Mouse (Mus musculus): ENCODE measurements around the gene Uck1. TPM values are rescaled to one million over a fixed set of nuclear protein-coding genes. Genes with fewer than 3 reads are reported as not detected.

The Uck1 gene
- total and polyA plus RNA-seq, 3 experiments: 60.6 to 73.7 TPM; not detected in 1

DNA sequence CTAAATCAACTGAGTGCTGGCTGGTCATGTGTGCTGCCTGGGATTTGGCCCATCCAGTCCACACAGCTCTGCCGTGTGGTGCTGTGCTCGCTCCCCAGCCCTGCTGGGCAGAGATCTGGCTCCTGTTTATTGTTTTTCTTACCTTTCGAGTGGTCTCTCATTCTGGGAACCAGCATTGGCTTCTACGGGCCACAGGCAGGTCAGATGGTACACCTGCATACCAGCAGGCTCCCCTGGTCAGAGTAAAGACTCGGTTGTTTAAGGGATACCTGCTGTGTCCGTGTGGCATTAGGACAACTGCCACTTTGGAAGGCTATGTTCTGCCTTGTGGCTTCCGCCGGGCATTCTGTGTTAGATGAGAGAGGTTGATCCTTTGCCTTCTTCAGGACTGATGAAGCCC lies 48.3 kb downstream of the Uck1 start:
- Histone ChIP-seq H3K9me3 (replicated peaks; ENCODE audit: insufficient read depth, low read length) (no peaks in the 10 kb centered on the region), H3K4me3 (ENCODE audit: control insufficient read depth in 1 of 2, insufficient read depth in 1 of 2, low read depth in 2 of 2, low read length in 2 of 2) (no peak overlapping the region), H3K9ac (ENCODE audit: control insufficient read depth, low read depth, low read length, poor library complexity, severe bottlenecking) (no peak overlapping the region), H3K4me1 (ENCODE audit: control insufficient read depth in 1 of 2, insufficient read depth in 2 of 2, low read length in 2 of 2) (no peaks in the 10 kb centered on the region), H3K79me2 (ENCODE audit: control insufficient read depth, insufficient read depth, low read length, poor library complexity) (no peaks in the 10 kb centered on the region; the same call in 1 of the 2 replicates), H3K36me3 (ENCODE audit: control insufficient read depth in 1 of 2, insufficient read depth in 2 of 2, low read length in 2 of 2) (peaks cover 0 to 11% of the 10 kb centered on the region in 2 experiments; a peak in 2 of 4 replicates), H3K27me3 (ENCODE audit: control insufficient read depth in 1 of 2, insufficient read depth in 2 of 2, low read length in 2 of 2) (no peaks in the 10 kb centered on the region), H3K27ac (ENCODE audit: control insufficient read depth, low read depth, low read length) (no peak overlapping the region)
- DNase-seq (ENCODE audit: low read depth, low spot score): no peak
- no peak for TF ChIP-seq POLR2AphosphoS2 (IDR thresholded peaks at IDR 0.05; ENCODE audit: low read length)
- no peak for TF ChIP-seq GATA1 (IDR thresholded peaks at IDR 0.05; ENCODE audit: low read depth, low read length)
- TF ChIP-seq CHD2 (IDR thresholded peaks at IDR 0.05; ENCODE audit: low read length): no peak
- TF ChIP-seq ELF1 (IDR thresholded peaks at IDR 0.05; ENCODE audit: low read depth, low read length): no peak
- no peak for TF ChIP-seq GABPA (IDR thresholded peaks at IDR 0.05; ENCODE audit: low read depth, low read length)
- no peak for TF ChIP-seq USF2 (IDR thresholded peaks at IDR 0.05; ENCODE audit: borderline replicate concordance in 1 of 2, insufficient read depth in 1 of 2, low read depth in 1 of 2, low read length in 2 of 2)
- TF ChIP-seq ZMIZ1 (IDR thresholded peaks at IDR 0.05; ENCODE audit: low read depth, low read length): no peak
- no peak for TF ChIP-seq NRF1 (IDR thresholded peaks at IDR 0.05; ENCODE audit: insufficient read depth, low read depth, low read length, poor library complexity, severe bottlenecking)
- no peak for TF ChIP-seq USF1 (IDR thresholded peaks at IDR 0.05; ENCODE audit: low read depth, low read length)
- no peak for TF ChIP-seq ZC3H11A (IDR thresholded peaks at IDR 0.05; ENCODE audit: low read depth, low read length)
- TF ChIP-seq TCF12 (IDR thresholded peaks at IDR 0.05; ENCODE audit: low read depth, low read length): no peak
- TF ChIP-seq TAL1 (IDR thresholded peaks at IDR 0.05; ENCODE audit: low read length): no peak
- TF ChIP-seq MYB (IDR thresholded peaks at IDR 0.05; ENCODE audit: low read depth, low read length): no peak
- no peak for TF ChIP-seq BHLHE40 (IDR thresholded peaks at IDR 0.05; ENCODE audit: borderline replicate concordance, low read depth, low read length)
- no peak for TF ChIP-seq MYC (IDR thresholded peaks at IDR 0.05; ENCODE audit: low read depth, low read length)
- no peak for TF ChIP-seq MAX (IDR thresholded peaks at IDR 0.05; ENCODE audit: low read length)
- TF ChIP-seq POLR2A (IDR thresholded peaks at IDR 0.05; ENCODE audit: control insufficient read depth in 1 of 2, insufficient read depth in 1 of 2, low read depth in 1 of 2, low read length in 2 of 2, poor library complexity in 1 of 2): no peak
- TF ChIP-seq E2F4 (IDR thresholded peaks at IDR 0.05; ENCODE audit: borderline replicate concordance, low read depth, low read length): no peak
- no peak for TF ChIP-seq JUND (IDR thresholded peaks at IDR 0.05; ENCODE audit: low read depth, low read length)

DNA sequence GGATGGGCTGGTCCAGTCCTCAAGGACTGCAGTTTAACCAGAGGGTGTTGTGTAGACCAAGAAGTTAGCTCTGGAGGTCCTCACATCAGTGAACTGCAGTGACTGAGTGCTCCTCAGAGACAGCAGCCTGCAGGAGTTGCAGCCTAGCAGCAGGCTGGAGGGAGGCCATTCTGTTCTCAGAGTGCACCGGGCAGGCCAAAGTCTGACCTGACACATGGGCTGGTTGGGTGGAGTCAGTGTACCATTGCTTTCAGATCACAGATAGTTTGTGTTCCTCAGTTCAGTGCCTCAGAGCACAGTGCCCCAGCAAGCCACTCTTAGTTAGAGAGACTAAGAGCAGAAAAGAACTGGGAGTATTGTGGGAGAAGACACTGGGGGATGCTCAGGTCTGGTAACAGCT lies 52.3 kb downstream of the Uck1 start:
- Histone ChIP-seq H3K79me2 (ENCODE audit: control insufficient read depth, insufficient read depth, low read length, poor library complexity) (no peaks in the 10 kb centered on the region; the same call in 1 of the 2 replicates), H3K4me3 (ENCODE audit: control insufficient read depth in 1 of 2, insufficient read depth in 1 of 2, low read depth in 2 of 2, low read length in 2 of 2) (no peak overlapping the region), H3K4me1 (ENCODE audit: control insufficient read depth in 1 of 2, insufficient read depth in 2 of 2, low read length in 2 of 2) (no peaks in the 10 kb centered on the region), H3K27me3 (ENCODE audit: control insufficient read depth in 1 of 2, insufficient read depth in 2 of 2, low read length in 2 of 2) (no peaks in the 10 kb centered on the region), H3K9me3 (replicated peaks; ENCODE audit: insufficient read depth, low read length) (no peaks in the 10 kb centered on the region), H3K27ac (ENCODE audit: control insufficient read depth, low read depth, low read length) (no peak overlapping the region), H3K36me3 (ENCODE audit: control insufficient read depth in 1 of 2, insufficient read depth in 2 of 2, low read length in 2 of 2) (peaks cover 0 to 14% of the 10 kb centered on the region in 2 experiments; a peak in 2 of 4 replicates), H3K9ac (ENCODE audit: control insufficient read depth, low read depth, low read length, poor library complexity, severe bottlenecking) (no peak overlapping the region)
- no peak for DNase-seq (ENCODE audit: low read depth, low spot score)
- TF ChIP-seq KAT2A (conservative IDR thresholded peaks at IDR 0.05; ENCODE audit: low read depth, low read length): no peak
- TF ChIP-seq BHLHE40 (IDR thresholded peaks at IDR 0.05; ENCODE audit: borderline replicate concordance, low read depth, low read length): no peak
- TF ChIP-seq EP300 (IDR thresholded peaks at IDR 0.05; ENCODE audit: low read depth in 1 of 2, low read length in 2 of 2): no peak
- no peak for TF ChIP-seq TCF12 (IDR thresholded peaks at IDR 0.05; ENCODE audit: low read depth, low read length)
- TF ChIP-seq ELF1 (IDR thresholded peaks at IDR 0.05; ENCODE audit: low read depth, low read length): no peak
- no peak for TF ChIP-seq MAX (IDR thresholded peaks at IDR 0.05; ENCODE audit: low read length)
- TF ChIP-seq TBP (IDR thresholded peaks at IDR 0.05; ENCODE audit: low read depth, low read length): no peak

Other genes with a start within 250 kb of the Uck1 start
- gene Fam78a, start 175.3 kb downstream of the Uck1 start, total RNA-seq (2012; rRNA removed): 10.7 and 16.0 TPM in 2 replicates
- 10 to 100 TPM in 1 of 2 experiments, not detected in 1; 17.4 TPM for gene Fam78a, start 175.3 kb downstream of the Uck1 start, polyA plus RNA-seq (2012; ENCODE audit: insufficient read depth in 1 of 2, insufficient read length in 2 of 2, low read depth in 1 of 2, low replicate concordance in 2 of 2, missing spikeins in 1 of 2)
- gene Plpp7, start 164.6 kb downstream of the Uck1 start, total RNA-seq (2012; rRNA removed): 7.3 and 7.6 TPM in 2 replicates
- gene Plpp7, start 164.6 kb downstream of the Uck1 start, polyA plus RNA-seq (2012; ENCODE audit: insufficient read depth in 1 of 2, insufficient read length in 2 of 2, low read depth in 1 of 2, low replicate concordance in 2 of 2, missing spikeins in 1 of 2): 10 to 100 TPM in 1 of 2 experiments, not detected in 1; 15.1 TPM
- 14.8 and 18.4 TPM in 2 replicates for gene Prrc2b, start 109.1 kb downstream of the Uck1 start, total RNA-seq (2012; rRNA removed)
- 10 to 100 TPM; 42.2 to 42.9 TPM for gene Prrc2b, start 109.1 kb downstream of the Uck1 start, polyA plus RNA-seq (2012; ENCODE audit: insufficient read depth in 1 of 2, insufficient read length in 2 of 2, low read depth in 1 of 2, low replicate concordance in 2 of 2, missing spikeins in 1 of 2)
- gene Pomt1, start 23.6 kb downstream of the Uck1 start, total RNA-seq (2012; rRNA removed): 30.7 and 34.2 TPM in 2 replicates
- 10 to 100 TPM in 1 of 2 experiments, not detected in 1; 42.8 TPM for gene Pomt1, start 23.6 kb downstream of the Uck1 start, polyA plus RNA-seq (2012; ENCODE audit: insufficient read depth in 1 of 2, insufficient read length in 2 of 2, low read depth in 1 of 2, low replicate concordance in 2 of 2, missing spikeins in 1 of 2)
- 20.3 TPM in 2 replicates for gene Golga2, start 27.2 kb upstream of the Uck1 start, total RNA-seq (2012; rRNA removed)
- 10 to 100 TPM in 1 of 2 experiments, not detected in 1; 38.6 TPM for gene Golga2, start 27.2 kb upstream of the Uck1 start, polyA plus RNA-seq (2012; ENCODE audit: insufficient read depth in 1 of 2, insufficient read length in 2 of 2, low read depth in 1 of 2, low replicate concordance in 2 of 2, missing spikeins in 1 of 2)
- gene Swi5, start 27.9 kb upstream of the Uck1 start, total RNA-seq (2012; rRNA removed): 342 and 371 TPM in 2 replicates
- 100 to 1,000 TPM in 1 of 2 experiments, not detected in 1; 480 TPM for gene Swi5, start 27.9 kb upstream of the Uck1 start, polyA plus RNA-seq (2012; ENCODE audit: insufficient read depth in 1 of 2, insufficient read length in 2 of 2, low read depth in 1 of 2, low replicate concordance in 2 of 2, missing spikeins in 1 of 2)
- 20.7 and 21.6 TPM in 2 replicates for gene Ciz1, start 92.2 kb upstream of the Uck1 start, total RNA-seq (2012; rRNA removed)
- 10 to 100 TPM in 1 of 2 experiments, not detected in 1; 99.8 TPM for gene Ciz1, start 92.2 kb upstream of the Uck1 start, polyA plus RNA-seq (2012; ENCODE audit: insufficient read depth in 1 of 2, insufficient read length in 2 of 2, low read depth in 1 of 2, low replicate concordance in 2 of 2, missing spikeins in 1 of 2)
- 0.42 and 0.49 TPM in 2 replicates for gene Dnm1, start 93.2 kb upstream of the Uck1 start, total RNA-seq (2012; rRNA removed)
- 1 to 10 TPM in 1 of 2 experiments, not detected in 1; 5.0 TPM for gene Dnm1, start 93.2 kb upstream of the Uck1 start, polyA plus RNA-seq (2012; ENCODE audit: insufficient read depth in 1 of 2, insufficient read length in 2 of 2, low read depth in 1 of 2, low replicate concordance in 2 of 2, missing spikeins in 1 of 2)
- gene 1110008P14Rik, start 121.8 kb upstream of the Uck1 start, total RNA-seq (2012; rRNA removed): 52.3 and 63.5 TPM in 2 replicates
- 10 to 100 TPM in 1 of 2 experiments, not detected in 1; 62.9 TPM for gene 1110008P14Rik, start 121.8 kb upstream of the Uck1 start, polyA plus RNA-seq (2012; ENCODE audit: insufficient read depth in 1 of 2, insufficient read length in 2 of 2, low read depth in 1 of 2, low replicate concordance in 2 of 2, missing spikeins in 1 of 2)
- gene Lcn2, start 128.1 kb upstream of the Uck1 start, total RNA-seq (2012; rRNA removed): not detected in 2 replicates
- gene Lcn2, start 128.1 kb upstream of the Uck1 start, polyA plus RNA-seq (2012; ENCODE audit: insufficient read depth in 1 of 2, insufficient read length in 2 of 2, low read depth in 1 of 2, low replicate concordance in 2 of 2, missing spikeins in 1 of 2): not detected
- gene Ptges2, start 135.7 kb upstream of the Uck1 start, total RNA-seq (2012; rRNA removed): 30.4 and 33.3 TPM in 2 replicates
- gene Ptges2, start 135.7 kb upstream of the Uck1 start, polyA plus RNA-seq (2012; ENCODE audit: insufficient read depth in 1 of 2, insufficient read length in 2 of 2, low read depth in 1 of 2, low replicate concordance in 2 of 2, missing spikeins in 1 of 2): 100 to 1,000 TPM in 1 of 2 experiments, 10 to 100 TPM in 1; 47.0 to 396 TPM
- gene Naif1, start 190.3 kb upstream of the Uck1 start, total RNA-seq (2012; rRNA removed): 4.4 and 4.9 TPM in 2 replicates
- 1 to 10 TPM in 1 of 2 experiments, not detected in 1; 8.5 TPM for gene Naif1, start 190.3 kb upstream of the Uck1 start, polyA plus RNA-seq (2012; ENCODE audit: insufficient read depth in 1 of 2, insufficient read length in 2 of 2, low read depth in 1 of 2, low replicate concordance in 2 of 2, missing spikeins in 1 of 2)
- gene Slc25a25, start 191.3 kb upstream of the Uck1 start, total RNA-seq (2012; rRNA removed): 28.1 and 32.5 TPM in 2 replicates
- 10 to 100 TPM in 1 of 2 experiments, not detected in 1; 22.3 TPM for gene Slc25a25, start 191.3 kb upstream of the Uck1 start, polyA plus RNA-seq (2012; ENCODE audit: insufficient read depth in 1 of 2, insufficient read length in 2 of 2, low read depth in 1 of 2, low replicate concordance in 2 of 2, missing spikeins in 1 of 2)